Mouse (Mus musculus): ENCODE results near the gene Ltv1.

Ltv1 gene

DNA sequence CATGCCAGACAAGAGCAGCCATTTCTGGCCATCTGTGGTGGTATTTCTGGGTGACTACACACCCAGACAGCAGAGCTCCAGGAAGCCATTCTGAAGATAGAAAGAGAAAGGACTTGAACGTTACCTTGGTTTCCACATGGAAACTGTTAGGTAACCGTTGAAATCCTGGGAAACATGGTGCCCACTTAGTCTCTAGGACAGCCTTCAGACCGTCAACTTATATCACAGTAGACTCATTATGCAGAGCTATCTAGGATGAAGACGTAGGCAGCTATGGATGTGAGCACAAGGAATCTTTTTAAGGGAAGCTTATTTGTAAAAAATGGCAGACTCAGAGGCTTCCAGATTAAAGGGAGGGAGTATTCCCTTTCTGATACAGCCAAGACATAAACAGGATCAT lies 59.1 kb downstream of the Ltv1 start:
- DNase-seq (ENCODE audit: low spot score in 2 of 2) = no peak
